Mouse (Mus musculus) myocyte (in vitro differentiated cells): ENCODE results near the gene Exoc7.

Source experiments
- E2F4 ChIP-seq: IDR thresholded peaks from one replicate; pipeline ENCODE4 v1.6.1; 2011; ENCODE audit warnings: mild to moderate bottlenecking, control low read depth, moderate library complexity; ENCODE audit not compliant: insufficient read depth
- MAX ChIP-seq: IDR thresholded peaks from one replicate; pipeline ENCODE4 v1.6.1; 2011; ENCODE audit warnings: low read depth, mild to moderate bottlenecking, control low read depth
- MYOD1 ChIP-seq, 3 experiments: IDR thresholded peaks; one replicate each; pipeline ENCODE4 v1.6.1; 2011; ENCODE audit warnings: control low read depth in 2 of 3, low read depth in 2 of 3, mild to moderate bottlenecking in 2 of 3, moderate library complexity in 1 of 3; ENCODE audit not compliant: insufficient read length in 2 of 3, control insufficient read depth in 1 of 3
- MYOG ChIP-seq, 3 experiments: IDR thresholded peaks; one replicate each; pipeline ENCODE4 v1.6.1; 2011; ENCODE audit warnings: control low read depth in 2 of 3, low read depth in 2 of 3, mild to moderate bottlenecking in 2 of 3; ENCODE audit not compliant: insufficient read length in 2 of 3, control insufficient read depth in 1 of 3, insufficient read depth in 1 of 3
- POLR2A ChIP-seq: IDR thresholded peaks from one replicate; pipeline ENCODE4 v1.6.1; 2011; ENCODE audit warnings: low read depth, mild to moderate bottlenecking, control low read depth, moderate library complexity; ENCODE audit not compliant: insufficient read length
- POLR2AphosphoS2 ChIP-seq: IDR thresholded peaks from one replicate; pipeline ENCODE4 v1.6.1; 2011; ENCODE audit warnings: low read depth, control low read depth; ENCODE audit not compliant: insufficient read length
- TCF12 ChIP-seq: IDR thresholded peaks from one replicate; pipeline ENCODE4 v1.6.1; 2011; ENCODE audit warnings: mild to moderate bottlenecking, control low read depth; ENCODE audit not compliant: poor library complexity, insufficient read depth, severe bottlenecking
- TCF3 ChIP-seq: IDR thresholded peaks from one replicate; pipeline ENCODE4 v1.6.1; 2011; ENCODE audit warnings: low read depth, control low read depth; ENCODE audit not compliant: insufficient read length
- USF1 ChIP-seq: IDR thresholded peaks from one replicate; pipeline ENCODE4 v1.6.1; 2011; ENCODE audit warnings: low read depth, mild to moderate bottlenecking, control low read depth, moderate library complexity

- TF ChIP-seq POLR2A (no peak), POLR2AphosphoS2 (no peak), USF1 (no peak), TCF12 (no peak), E2F4 (no peak), TCF3 (no peak), MYOG (IDR thresholded peaks at IDR 0.05; ENCODE audit: control insufficient read depth in 1 of 3, insufficient read depth in 1 of 3, insufficient read length in 2 of 3, low read depth in 2 of 3) (no peak), MAX (no peak), MYOD1 (IDR thresholded peaks at IDR 0.05; ENCODE audit: control insufficient read depth in 1 of 3, insufficient read length in 2 of 3, low read depth in 2 of 3) (no peak)
These were observed 39.4 kb downstream of the Exoc7 start for GRCm38 (mm10) chr11:116267637-116268036.
